Mouse (Mus musculus) G1E (cell line): ENCODE data around the gene Eps8. TPM values are rescaled to one million over a fixed set of nuclear protein-coding genes. Genes with fewer than 3 reads are reported as not detected.

Experiments used
- ATAC-seq: 2 replicates; pipeline ENCODE4 v1.8.0; 2016; ENCODE audit warnings: mild to moderate bottlenecking; ENCODE audit not compliant: insufficient number of reproducible peaks, poor library complexity, low FRiP score, severe bottlenecking; ENCODE audit errors: extremely low read depth
- DNase-seq: peaks from one replicate; pipeline ENCODE4 v3.0.0; 2012; ENCODE audit warnings: low spot score
- H3K27me3 ChIP-seq: 2 replicates; pipeline ENCODE4 v1.6.1; 2012; ENCODE audit warnings: mild to moderate bottlenecking, low read length, inconsistent platforms; ENCODE audit not compliant: insufficient read depth
- H3K36me3 ChIP-seq: replicated peaks from 2 replicates; pipeline ENCODE3; 2012; ENCODE audit warnings: mild to moderate bottlenecking, inconsistent platforms
- H3K4me1 ChIP-seq: 2 replicates; pipeline ENCODE4 v1.6.1; 2012; ENCODE audit warnings: low read depth, low read length, inconsistent platforms, mixed read lengths; ENCODE audit not compliant: insufficient read depth
- H3K4me3 ChIP-seq: 2 replicates; pipeline ENCODE4 v1.5.1; 2012; ENCODE audit warnings: low read depth, mild to moderate bottlenecking, inconsistent platforms, low read length, moderate library complexity, mixed read lengths
- H3K9me3 ChIP-seq: replicated peaks from 2 replicates; pipeline ENCODE4 v1.6.1; 2012; ENCODE audit warnings: inconsistent platforms
- CTCF ChIP-seq: IDR thresholded peaks from 2 replicates; pipeline ENCODE4 v1.5.1; 2012; ENCODE audit warnings: low read depth, low read length, inconsistent platforms, mixed read lengths
- GATA1 ChIP-seq: IDR thresholded peaks from 2 replicates; pipeline ENCODE4 v1.6.1; 2012; ENCODE audit warnings: borderline replicate concordance, low read length, inconsistent platforms, mixed read lengths
- GATA2 ChIP-seq: IDR thresholded peaks from 2 replicates; pipeline ENCODE4 v1.6.1; 2012; ENCODE audit warnings: low read depth, low read length, inconsistent platforms, borderline replicate concordance
- POLR2AphosphoS5 ChIP-seq: IDR thresholded peaks from 2 replicates; pipeline ENCODE4 v1.6.1; 2012; ENCODE audit warnings: low read depth, low read length, inconsistent platforms; ENCODE audit not compliant: insufficient replicate concordance
- TAL1 ChIP-seq: conservative IDR thresholded peaks from 2 replicates; pipeline ENCODE4 v1.6.1; 2012; ENCODE audit warnings: low read depth, low read length, inconsistent platforms, mixed read lengths
- polyA plus RNA-seq: library from polyadenylated mRNA; stranded (reverse); fragments of >175 nt; gene quantifications from 2 replicates; pipeline ENCODE4 v1.2.3, GENCODE M21; 2012
- total RNA-seq, 2 experiments: library from RNA; stranded (forward) in 1 of 2; stranded (reverse) in 1 of 2; fragments of 200-1000 nt in 1 of 2; fragments of >200 nt in 1 of 2; fragmentation: Nextera tagmentation in 1 of 2; gene quantifications; 2 replicates each; pipeline ENCODE4 v1.2.3; 2014 to 2017

Gene Eps8
- total and polyA plus RNA-seq, 3 experiments: 0.33 TPM; not detected in 2

DNA sequence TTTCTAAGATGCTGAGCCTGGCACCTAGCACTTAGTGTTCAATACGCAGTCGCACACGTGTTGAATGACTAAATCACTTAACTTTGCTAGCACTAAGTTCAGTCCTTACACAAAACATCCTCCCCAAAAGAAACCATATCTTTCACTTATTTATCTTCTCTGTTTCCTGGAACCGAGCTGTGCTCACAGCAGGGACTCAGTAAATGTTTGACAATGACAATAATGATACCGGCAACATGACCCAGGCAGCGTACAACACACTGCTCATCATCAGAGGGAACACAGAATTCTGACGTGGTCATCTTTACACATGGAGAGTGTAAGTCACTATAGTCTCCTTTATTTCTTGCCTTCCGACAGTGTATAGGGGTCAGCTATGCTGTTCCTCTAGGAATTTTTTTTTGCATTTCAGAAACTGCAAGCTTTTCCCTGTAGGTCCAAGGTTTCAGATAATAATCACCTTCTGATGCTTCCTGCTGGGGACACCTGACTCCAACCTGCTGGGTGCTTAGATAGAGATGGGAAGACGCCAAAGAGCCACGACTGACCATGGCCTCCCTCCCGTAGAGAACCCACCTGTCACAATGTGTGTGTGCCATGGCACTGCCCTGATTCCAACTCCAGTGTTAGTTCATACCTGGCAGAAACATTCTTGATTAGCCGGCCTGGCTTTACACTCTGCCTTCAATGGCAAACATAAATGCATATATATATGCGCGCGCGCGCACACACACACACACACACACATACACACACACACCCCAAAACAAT is 46.3 kb downstream of the Eps8 start:
- H3K4me3 ChIP-seq: no peak overlapping the region
- peaks cover 46% of the 10 kb centered on the region for H3K9me3 ChIP-seq

DNA sequence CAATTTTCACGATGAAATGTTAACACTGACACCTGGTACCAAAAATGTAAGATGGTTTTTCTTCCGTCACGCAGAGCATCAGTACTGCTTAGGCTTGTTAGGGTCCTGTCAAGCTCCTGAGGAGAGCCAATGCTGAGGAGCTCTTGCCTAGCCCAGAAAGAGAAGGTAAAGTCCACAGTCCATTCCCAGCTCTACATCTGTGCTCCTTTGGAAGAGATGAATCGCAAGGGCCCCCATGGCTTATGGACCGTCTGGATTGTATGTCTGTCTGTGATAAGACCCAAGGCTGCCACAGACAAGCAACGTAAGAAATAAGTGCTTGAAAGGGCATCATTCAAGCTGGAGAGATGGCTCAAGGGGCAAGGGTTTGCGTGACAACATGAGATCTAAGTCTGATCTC is 48.1 kb downstream of the Eps8 start:
- TF ChIP-seq CTCF (no peak), GATA1 (no peak), TAL1 (no peak), POLR2AphosphoS5 (no peak), GATA2 (no peak)
- Histone ChIP-seq H3K36me3 (no peaks in the 10 kb centered on the region), H3K4me1 (no peaks in the 10 kb centered on the region), H3K27me3 (no peaks in the 10 kb centered on the region), H3K9me3 (peaks cover 43% of the 10 kb centered on the region), H3K4me3 (no peak overlapping the region)
- no peak for DNase-seq
- ATAC-seq: no peak

More for the DNA sequence above, 46.3 kb downstream of the Eps8 start:
- no peaks in the 10 kb centered on the region for H3K27me3 ChIP-seq
- no peak for ATAC-seq
- no peak for TF ChIP-seq TAL1
- no peak for TF ChIP-seq POLR2AphosphoS5
- no peak for TF ChIP-seq GATA2
- no peak for TF ChIP-seq CTCF
- no peak for TF ChIP-seq GATA1
- DNase-seq: no peak
- H3K36me3 ChIP-seq: no peaks in the 10 kb centered on the region
- H3K4me1 ChIP-seq: no peaks in the 10 kb centered on the region

DNA sequence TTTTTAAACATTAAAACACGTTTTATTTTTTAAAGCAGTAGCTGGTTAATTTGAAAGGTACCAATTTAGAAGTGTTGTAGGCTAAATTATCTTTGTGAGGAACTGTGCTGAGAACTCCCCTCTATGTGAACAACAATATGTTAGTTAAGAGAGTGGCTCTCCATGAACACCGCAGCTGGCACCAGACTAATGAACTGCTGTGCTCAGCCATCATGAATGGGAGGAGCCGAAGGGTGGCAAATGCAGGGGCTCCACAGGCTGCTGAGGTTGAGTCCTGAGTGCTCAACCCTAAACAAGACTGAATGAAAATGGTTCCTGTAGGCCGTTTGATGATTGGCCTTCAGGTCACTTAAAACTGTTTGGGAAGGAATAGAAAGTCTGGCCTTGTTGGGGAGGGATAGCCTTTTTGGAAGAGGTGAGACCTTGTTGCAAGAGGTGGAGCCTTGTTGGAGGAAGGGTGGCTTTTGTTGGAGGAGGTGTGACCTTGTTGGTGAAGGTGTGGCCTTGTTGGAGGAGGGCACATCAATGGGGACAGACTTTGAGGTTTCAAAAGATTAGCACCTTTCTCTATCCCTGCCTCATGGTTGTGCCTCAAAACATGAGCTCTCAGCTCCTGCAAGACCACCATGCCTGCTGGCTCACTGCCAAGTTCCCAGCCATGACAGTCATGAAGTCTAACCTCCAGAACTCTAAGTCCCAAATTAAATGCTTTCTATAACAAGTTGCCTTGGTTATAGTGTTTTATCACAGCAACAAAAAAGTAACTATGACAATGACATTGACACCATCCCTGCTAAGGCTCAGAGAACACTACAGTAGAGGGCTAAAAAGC is 50.0 kb downstream of the Eps8 start:
- H3K4me1 ChIP-seq: no peaks in the 10 kb centered on the region
- TF ChIP-seq TAL1 (no peak), CTCF (no peak), GATA1 (no peak), POLR2AphosphoS5 (no peak), GATA2 (no peak)
- ATAC-seq (no peak), DNase-seq (no peak)
- H3K27me3 ChIP-seq: no peaks in the 10 kb centered on the region
- no peak overlapping the region for H3K4me3 ChIP-seq
- no peaks in the 10 kb centered on the region for H3K36me3 ChIP-seq
- peaks cover 36% of the 10 kb centered on the region for H3K9me3 ChIP-seq

DNA sequence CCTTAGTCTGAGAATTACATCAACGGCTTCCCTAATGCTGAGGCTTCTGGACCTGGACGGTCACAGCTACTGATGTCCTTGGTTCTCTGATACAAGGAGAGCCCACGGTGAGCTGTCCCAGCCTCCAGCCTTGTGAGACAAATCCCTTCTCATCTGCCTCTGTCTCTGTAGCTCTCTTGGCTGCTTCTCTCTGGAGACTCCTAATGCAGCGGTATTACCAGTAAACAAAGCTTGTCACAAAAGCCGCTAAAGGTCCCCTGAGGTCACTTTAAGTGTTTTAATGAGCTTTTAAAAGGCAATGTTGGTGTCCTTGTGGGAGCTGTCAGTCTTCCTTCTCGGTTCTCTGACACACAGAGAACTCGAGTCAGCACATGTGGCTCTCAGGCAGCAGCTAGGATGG is 56.4 kb downstream of the Eps8 start:
- DNase-seq (no peak), ATAC-seq (no peak)
- Histone ChIP-seq H3K27me3 (no peaks in the 10 kb centered on the region), H3K4me1 (no peaks in the 10 kb centered on the region), H3K9me3 (peaks cover 26% of the 10 kb centered on the region), H3K36me3 (no peaks in the 10 kb centered on the region), H3K4me3 (no peak overlapping the region)
- TF ChIP-seq GATA1: no peak
- no peak for TF ChIP-seq GATA2
- no peak for TF ChIP-seq CTCF
- TF ChIP-seq TAL1: no peak
- no peak for TF ChIP-seq POLR2AphosphoS5

DNA sequence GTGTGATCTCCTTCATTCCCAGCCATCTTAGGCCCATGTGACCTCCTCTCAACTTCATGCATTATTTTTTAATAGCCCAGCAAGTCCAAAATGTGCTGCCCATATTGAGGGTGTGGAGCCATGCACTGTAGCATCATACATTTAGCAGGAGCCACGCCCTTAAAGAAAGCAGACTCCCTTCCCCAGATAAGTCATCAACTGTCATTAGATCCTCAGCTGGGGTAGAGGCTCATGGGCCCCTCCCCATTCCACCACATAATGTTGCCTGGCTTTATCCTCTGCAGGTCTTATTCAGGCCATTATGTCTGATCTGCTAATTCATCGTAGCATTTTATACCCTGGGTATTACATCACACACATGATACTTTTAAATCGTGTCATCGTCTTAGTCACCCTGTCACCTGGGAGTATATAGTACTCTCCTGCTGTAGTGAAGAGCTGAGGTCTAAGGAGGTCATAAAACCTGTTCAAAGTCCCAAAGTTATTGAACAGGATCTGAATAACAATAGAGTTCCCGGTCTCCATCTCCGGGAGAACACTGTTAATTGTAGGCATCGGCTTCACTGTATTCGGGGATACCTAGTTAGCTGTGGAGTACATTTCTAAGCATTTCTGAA is 57.1 kb downstream of the Eps8 start:
- ATAC-seq (no peak), DNase-seq (no peak)
- Histone ChIP-seq H3K27me3 (no peaks in the 10 kb centered on the region), H3K4me1 (no peaks in the 10 kb centered on the region), H3K36me3 (no peaks in the 10 kb centered on the region), H3K4me3 (no peak overlapping the region), H3K9me3 (peaks cover 29% of the 10 kb centered on the region)
- no peak for TF ChIP-seq TAL1

DNA sequence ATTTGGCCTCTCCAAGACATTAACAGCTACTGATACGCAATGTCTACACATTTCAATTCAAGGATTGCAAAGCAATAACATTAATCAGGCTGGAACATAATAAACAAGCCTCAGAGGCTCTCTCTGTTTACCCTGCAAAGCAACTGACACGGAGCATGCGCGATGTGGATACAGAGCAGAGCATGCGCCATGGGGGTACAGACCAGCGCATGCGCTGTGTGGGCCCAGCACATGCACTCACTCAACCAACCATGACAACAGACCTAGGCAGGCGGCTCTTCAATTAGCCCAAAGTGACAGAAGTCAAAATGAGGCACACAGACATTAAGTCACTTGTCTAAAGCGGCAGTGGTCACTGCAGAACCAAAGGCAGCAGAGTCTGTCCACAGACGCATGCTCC is 62.1 kb downstream of the Eps8 start:
- Histone ChIP-seq H3K9me3 (peaks cover 42% of the 10 kb centered on the region), H3K4me1 (no peaks in the 10 kb centered on the region), H3K36me3 (no peaks in the 10 kb centered on the region), H3K4me3 (no peak overlapping the region), H3K27me3 (no peaks in the 10 kb centered on the region)
- DNase-seq (no peak), ATAC-seq (no peak)
- no peak for TF ChIP-seq CTCF
- TF ChIP-seq TAL1: no peak
- TF ChIP-seq GATA2: no peak
- no peak for TF ChIP-seq POLR2AphosphoS5
- no peak for TF ChIP-seq GATA1
